Mouse (Mus musculus): ENCODE results near the gene Ap1g1. TPM values are rescaled to one million over a fixed set of nuclear protein-coding genes. Genes with fewer than 3 reads are reported as not detected.

The Ap1g1 gene
- polyA plus RNA-seq, 1 experiment from 2014 or later = 31.3 TPM

- 100% methylated on average over 1 of the region's 1 CpGs for WGBS
- no peak for ATAC-seq
- Histone ChIP-seq H3K27me3 (replicated peaks; ENCODE audit: control insufficient read depth, insufficient read depth, low read length) (no peaks in the 10 kb centered on the region), H3K9me3 (ENCODE audit: control insufficient read depth, low read length) (no peaks in the 10 kb centered on the region), H3K36me3 (ENCODE audit: control insufficient read depth, insufficient read depth, low read length) (peaks cover 12% of the 10 kb centered on the region), H3K4me2 (ENCODE audit: low read depth, low read length) (no peak overlapping the region), H3K9ac (ENCODE audit: low read depth, low read length) (no peak overlapping the region), H3K4me1 (ENCODE audit: control insufficient read depth, insufficient read depth, low read length) (no peaks in the 10 kb centered on the region), H3K4me3 (ENCODE audit: low read length) (no peak overlapping the region), H3K27ac (ENCODE audit: low read length) (no peak overlapping the region)
These were observed 64.1 kb downstream of the Ap1g1 start for GRCm38 (mm10) chr8:109842468-109842867.

- Histone ChIP-seq H3K36me3 (ENCODE audit: control insufficient read depth, insufficient read depth, low read length) (peaks cover 6% of the 10 kb centered on the region), H3K27ac (ENCODE audit: low read length) (no peak overlapping the region), H3K27me3 (replicated peaks; ENCODE audit: control insufficient read depth, insufficient read depth, low read length) (no peaks in the 10 kb centered on the region), H3K4me2 (ENCODE audit: low read depth, low read length) (no peak overlapping the region), H3K9me3 (ENCODE audit: control insufficient read depth, low read length) (no peaks in the 10 kb centered on the region), H3K4me3 (ENCODE audit: low read length) (no peak overlapping the region), H3K9ac (ENCODE audit: low read depth, low read length) (no peak overlapping the region), H3K4me1 (ENCODE audit: control insufficient read depth, insufficient read depth, low read length) (no peaks in the 10 kb centered on the region)
- no peak for ATAC-seq
- WGBS = 76% methylated on average over 2 of the region's 2 CpGs
These were observed 69.5 kb downstream of the Ap1g1 start for GRCm38 (mm10) chr8:109847866-109848265.

- no peak overlapping the region for H3K9ac ChIP-seq (ENCODE audit: low read depth, low read length)
- H3K27ac ChIP-seq (ENCODE audit: low read length) = no peak overlapping the region
- H3K9me3 ChIP-seq (ENCODE audit: control insufficient read depth, low read length) = no peaks in the 10 kb centered on the region
- H3K27me3 ChIP-seq (replicated peaks; ENCODE audit: control insufficient read depth, insufficient read depth, low read length) = no peaks in the 10 kb centered on the region
- H3K4me1 ChIP-seq (ENCODE audit: control insufficient read depth, insufficient read depth, low read length) = no peaks in the 10 kb centered on the region
- H3K4me2 ChIP-seq (ENCODE audit: low read depth, low read length) = no peak overlapping the region
- 80% methylated on average over 3 of the region's 3 CpGs for WGBS
- peaks cover 6% of the 10 kb centered on the region for H3K36me3 ChIP-seq (ENCODE audit: control insufficient read depth, insufficient read depth, low read length)
- no peak overlapping the region for H3K4me3 ChIP-seq (ENCODE audit: low read length)
- no peak for ATAC-seq
These were observed 70.6 kb downstream of the Ap1g1 start for GRCm38 (mm10) chr8:109848981-109849380.

GRCm38 (mm10) chr8:109853423-109853822 lies 75.1 kb downstream of the Ap1g1 start:
- Histone ChIP-seq H3K36me3 (ENCODE audit: control insufficient read depth, insufficient read depth, low read length) (peaks cover 12% of the 10 kb centered on the region), H3K4me3 (ENCODE audit: low read length) (no peak overlapping the region), H3K4me2 (ENCODE audit: low read depth, low read length) (no peak overlapping the region), H3K9ac (ENCODE audit: low read depth, low read length) (no peak overlapping the region), H3K4me1 (ENCODE audit: control insufficient read depth, insufficient read depth, low read length) (no peaks in the 10 kb centered on the region), H3K27ac (ENCODE audit: low read length) (no peak overlapping the region), H3K27me3 (replicated peaks; ENCODE audit: control insufficient read depth, insufficient read depth, low read length) (no peaks in the 10 kb centered on the region), H3K9me3 (ENCODE audit: control insufficient read depth, low read length) (no peaks in the 10 kb centered on the region)
- 39% methylated on average over 6 of the region's 6 CpGs for WGBS
- no peak; the same call in 1 of the 2 replicates for ATAC-seq

- Histone ChIP-seq H3K27ac (ENCODE audit: low read length) (no peak overlapping the region), H3K4me3 (ENCODE audit: low read length) (no peak overlapping the region), H3K4me1 (ENCODE audit: control insufficient read depth, insufficient read depth, low read length) (no peaks in the 10 kb centered on the region), H3K9me3 (ENCODE audit: control insufficient read depth, low read length) (no peaks in the 10 kb centered on the region), H3K36me3 (ENCODE audit: control insufficient read depth, insufficient read depth, low read length) (peaks cover 12% of the 10 kb centered on the region), H3K4me2 (ENCODE audit: low read depth, low read length) (no peak overlapping the region), H3K27me3 (replicated peaks; ENCODE audit: control insufficient read depth, insufficient read depth, low read length) (no peaks in the 10 kb centered on the region), H3K9ac (ENCODE audit: low read depth, low read length) (no peak overlapping the region)
- WGBS = 91% methylated on average over 4 of the region's 4 CpGs
- ATAC-seq = no peak
These were observed 76.2 kb downstream of the Ap1g1 start for GRCm38 (mm10) chr8:109854522-109854921.

- Histone ChIP-seq H3K4me1 (ENCODE audit: control insufficient read depth, insufficient read depth, low read length) (no peaks in the 10 kb centered on the region), H3K36me3 (ENCODE audit: control insufficient read depth, insufficient read depth, low read length) (peaks cover 12% of the 10 kb centered on the region), H3K27ac (ENCODE audit: low read length) (no peak overlapping the region), H3K4me3 (ENCODE audit: low read length) (no peak overlapping the region), H3K27me3 (replicated peaks; ENCODE audit: control insufficient read depth, insufficient read depth, low read length) (no peaks in the 10 kb centered on the region), H3K9ac (ENCODE audit: low read depth, low read length) (no peak overlapping the region), H3K9me3 (ENCODE audit: control insufficient read depth, low read length) (no peaks in the 10 kb centered on the region), H3K4me2 (ENCODE audit: low read depth, low read length) (no peak overlapping the region)
- ATAC-seq = peak; percentile 74
- WGBS = 79% methylated on average over 6 of the region's 6 CpGs
These were observed 77.1 kb downstream of the Ap1g1 start for GRCm38 (mm10) chr8:109855451-109855850.

- Histone ChIP-seq H3K9me3 (ENCODE audit: control insufficient read depth, low read length) (no peaks in the 10 kb centered on the region), H3K27ac (ENCODE audit: low read length) (no peak overlapping the region), H3K4me2 (ENCODE audit: low read depth, low read length) (no peak overlapping the region), H3K4me1 (ENCODE audit: control insufficient read depth, insufficient read depth, low read length) (no peaks in the 10 kb centered on the region; the same call in 1 of the 2 replicates), H3K27me3 (replicated peaks; ENCODE audit: control insufficient read depth, insufficient read depth, low read length) (no peaks in the 10 kb centered on the region), H3K9ac (ENCODE audit: low read depth, low read length) (no peak overlapping the region), H3K4me3 (ENCODE audit: low read length) (no peak overlapping the region), H3K36me3 (ENCODE audit: control insufficient read depth, insufficient read depth, low read length) (peaks cover 6% of the 10 kb centered on the region; the same call in 1 of the 2 replicates)
- no peak for ATAC-seq
- 63% methylated on average over 2 of the region's 2 CpGs for WGBS
These were observed 85.0 kb downstream of the Ap1g1 start for GRCm38 (mm10) chr8:109863398-109863797.

- no peaks in the 10 kb centered on the region for H3K27me3 ChIP-seq (replicated peaks; ENCODE audit: control insufficient read depth, insufficient read depth, low read length)
- ATAC-seq = no peak
- H3K9ac ChIP-seq (ENCODE audit: low read depth, low read length) = no peak overlapping the region
- peaks cover 6% of the 10 kb centered on the region; the same call in 1 of the 2 replicates for H3K36me3 ChIP-seq (ENCODE audit: control insufficient read depth, insufficient read depth, low read length)
- no peak overlapping the region for H3K4me3 ChIP-seq (ENCODE audit: low read length)
- 54% methylated on average over 2 of the region's 2 CpGs for WGBS
- H3K4me2 ChIP-seq (ENCODE audit: low read depth, low read length) = no peak overlapping the region
- H3K4me1 ChIP-seq (ENCODE audit: control insufficient read depth, insufficient read depth, low read length) = no peaks in the 10 kb centered on the region; the same call in 1 of the 2 replicates
- no peaks in the 10 kb centered on the region for H3K9me3 ChIP-seq (ENCODE audit: control insufficient read depth, low read length)
- no peak overlapping the region for H3K27ac ChIP-seq (ENCODE audit: low read length)
These were observed 86.4 kb downstream of the Ap1g1 start for GRCm38 (mm10) chr8:109864798-109865197.

- Histone ChIP-seq H3K9me3 (ENCODE audit: control insufficient read depth, low read length) (no peaks in the 10 kb centered on the region), H3K36me3 (ENCODE audit: control insufficient read depth, insufficient read depth, low read length) (peaks cover under 1% of the 10 kb centered on the region; the same call in 1 of the 2 replicates), H3K4me1 (ENCODE audit: control insufficient read depth, insufficient read depth, low read length) (no peaks in the 10 kb centered on the region; the same call in 1 of the 2 replicates), H3K9ac (ENCODE audit: low read depth, low read length) (no peak overlapping the region), H3K4me2 (ENCODE audit: low read depth, low read length) (no peak overlapping the region), H3K4me3 (ENCODE audit: low read length) (no peak overlapping the region), H3K27me3 (replicated peaks; ENCODE audit: control insufficient read depth, insufficient read depth, low read length) (no peaks in the 10 kb centered on the region), H3K27ac (ENCODE audit: low read length) (no peak overlapping the region)
- 76% methylated on average over 4 of the region's 4 CpGs for WGBS
- no peak for ATAC-seq
These were observed 87.2 kb downstream of the Ap1g1 start for GRCm38 (mm10) chr8:109865536-109865935.

- Histone ChIP-seq H3K9me3 (ENCODE audit: control insufficient read depth, low read length) (no peaks in the 10 kb centered on the region), H3K4me2 (ENCODE audit: low read depth, low read length) (no peak overlapping the region), H3K4me1 (ENCODE audit: control insufficient read depth, insufficient read depth, low read length) (no peaks in the 10 kb centered on the region; the same call in 1 of the 2 replicates), H3K4me3 (ENCODE audit: low read length) (no peak overlapping the region), H3K27me3 (replicated peaks; ENCODE audit: control insufficient read depth, insufficient read depth, low read length) (no peaks in the 10 kb centered on the region), H3K36me3 (ENCODE audit: control insufficient read depth, insufficient read depth, low read length) (no peaks in the 10 kb centered on the region), H3K27ac (ENCODE audit: low read length) (no peak overlapping the region), H3K9ac (ENCODE audit: low read depth, low read length) (no peak overlapping the region)
- ATAC-seq = no peak
- 81% methylated on average over 5 of the region's 5 CpGs for WGBS
These were observed 88.3 kb downstream of the Ap1g1 start for GRCm38 (mm10) chr8:109866690-109867089.

All from intestine, embryonic 16.5 days (tissue).